Mouse (Mus musculus): Measurements from ENCODE around the gene Sppl2b.

- TF ChIP-seq CTCF (conservative IDR thresholded peaks at IDR 0.05; ENCODE audit: low read length) (no peak), POU5F1 (IDR thresholded peaks at IDR 0.05; ENCODE audit: borderline replicate concordance, low read length) (no peak)
Observed at GRCm38 (mm10) chr10:80813366-80813765, 41.7 kb upstream of the Sppl2b start, which contains the start of gene Jsrp1.

Measured in E14TG2a.4 (cell line).